Comparison of ENCODE assay signal across 20 mouse cellular contexts in the genomic region with DNA sequence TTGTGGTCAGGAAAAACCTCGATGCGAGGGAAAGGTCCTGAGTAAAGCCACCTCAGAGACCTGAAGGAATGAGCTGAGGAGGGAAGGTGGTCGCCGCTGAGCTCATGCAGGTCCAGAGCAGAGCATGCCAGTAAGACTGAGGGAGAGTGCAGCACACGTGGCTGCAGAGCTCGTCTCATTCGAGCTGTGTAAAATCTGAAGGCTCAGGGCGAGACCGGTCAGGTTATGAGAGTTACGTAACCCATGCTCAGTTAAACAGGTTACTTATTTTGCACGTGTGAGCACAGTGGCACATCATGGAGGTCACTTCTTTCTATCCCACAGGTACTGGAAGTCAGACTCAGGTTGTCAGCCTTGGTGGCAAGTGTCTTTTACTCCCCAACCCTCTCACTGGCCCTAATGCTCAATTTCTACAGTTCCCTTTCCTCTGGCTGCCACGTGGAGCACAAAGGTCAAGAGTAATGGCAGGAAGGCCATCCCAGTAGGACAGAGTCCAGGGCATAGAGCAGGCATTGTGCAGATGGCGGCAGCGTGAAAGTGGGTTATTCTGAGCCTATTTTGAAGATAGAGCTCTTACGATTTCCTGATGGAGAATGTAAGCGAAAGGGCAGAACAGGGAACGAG. TPM values are rescaled to one million over a fixed set of nuclear protein-coding genes. Genes with fewer than 3 reads are reported as not detected.
DNase-seq lines count a peak whose midpoint lies in the region; ATAC-seq and TF ChIP-seq lines count a peak whose summit lies in the region.
"Had no signal": no experiment of that assay in that cellular context is flagged by ENCODE, and none has a peak within 500 bp of the region (broad histone marks: within the 10 kb centered on the region; RNA-seq: fewer than 3 reads in every experiment).

No protein-coding gene starts in this region.

- peak overlapping the region; percentile 33; the same call in 1 of the 2 replicates for H3K27ac ChIP-seq in kidney, adult 2 months (ENCODE audit: insufficient read depth, low read depth, low read length)
- H3K27ac ChIP-seq: embryonic facial prominence, embryonic 15.5 days; forebrain, embryonic 10.5 days; limb, embryonic 13.5 days; lung, embryonic 15.5 days; midbrain, embryonic 15.5 days had no signal

- no peak overlapping the region for H3K4me3 ChIP-seq in kidney, adult 2 months (ENCODE audit: insufficient read depth, low read depth, low read length)
- H3K4me3 ChIP-seq: embryonic facial prominence, embryonic 15.5 days; forebrain, embryonic 10.5 days; limb, embryonic 13.5 days; lung, embryonic 15.5 days; midbrain, embryonic 15.5 days had no signal

- no peak for TF ChIP-seq CTCF in kidney, adult 2 months (conservative IDR thresholded peaks at IDR 0.05; ENCODE audit: insufficient read depth, insufficient read length, low read depth, low read length)

- H3K36me3 ChIP-seq in kidney, adult 2 months (ENCODE audit: control insufficient read depth, insufficient read depth, low read length), result no peaks in the 10 kb centered on the region
- H3K36me3 ChIP-seq: embryonic facial prominence, embryonic 15.5 days; midbrain, embryonic 15.5 days had no signal

- 57% methylated on average over 17 of the region's 17 CpGs for WGBS in kidney, adult 2 months

- H3K27me3 ChIP-seq in kidney, adult 2 months (replicated peaks; ENCODE audit: control insufficient read depth, insufficient read depth, low read length), result no peaks in the 10 kb centered on the region
- H3K27me3 ChIP-seq: embryonic facial prominence, embryonic 15.5 days; limb, embryonic 13.5 days; lung, embryonic 15.5 days; midbrain, embryonic 15.5 days; Patski had no signal

- peak; percentile 85 for DNase-seq in kidney, adult 2 months
- no peak for DNase-seq in kidney, postnatal 4 days
- DNase-seq in testis, postnatal 10 days (ENCODE audit: low spot score), result peak; percentile 22
- DNase-seq in testis, postnatal 14 days (ENCODE audit: low spot score), result no peak
- peak; percentile 26 for DNase-seq in kidney, postnatal 14 days
- no peak for DNase-seq in frontal cortex, adult 2 months (ENCODE audit: extremely low spot score in 1 of 2, low spot score in 1 of 2)
- DNase-seq: cerebellum, postnatal 10 days; embryo, embryonic 11 days; gastrocnemius, postnatal 14 days; thymus, adult 18-20 months had no signal

- H3K4me1 ChIP-seq in kidney, adult 2 months (ENCODE audit: control insufficient read depth, insufficient read depth, low read length), result peaks cover 11% of the 10 kb centered on the region
- H3K4me1 ChIP-seq: forebrain, embryonic 10.5 days; lung, embryonic 15.5 days; midbrain, embryonic 15.5 days had no signal

- no peak for TF ChIP-seq POLR2A in kidney, adult 2 months (IDR thresholded peaks at IDR 0.05; ENCODE audit: low read depth, low read length)

- ATAC-seq in activated CD4-positive, CD25-positive, alpha-beta regulatory T cell, adult 4 months, result no peak
- ATAC-seq: hindbrain, embryonic 16.5 days; midbrain, embryonic 15.5 days; Patski had no signal

RNA-seq across cellular contexts. Expression of gene Chrna1, which starts 36.4 kb away (rescaled TPM):
- polyA plus RNA-seq in kidney, adult 2 months (2012; rRNA removed), result not detected in 2 replicates
- not detected for polyA plus RNA-seq in activated CD4-positive, CD25-positive, alpha-beta regulatory T cell, adult 4 months (2017; shearing (Covaris generic))
- polyA plus RNA-seq in frontal cortex, adult 2 months (2012; rRNA removed), result 0.06 and 0.10 TPM in 2 replicates
- polyA plus RNA-seq: small intestine, adult 2 months; urinary bladder, adult 2 months had no signal

Comparison
In these comparisons a context has a peak if more than half of its experiments do, and no peak if none do; other contexts are left out.
1. DNase-seq: peak in kidney, adult 2 months (single experiment), testis, postnatal 10 days (single experiment) and kidney, postnatal 14 days (single experiment); none in kidney, postnatal 4 days (0 of 2), testis, postnatal 14 days (single experiment) and frontal cortex, adult 2 months (0 of 2).